Mouse (Mus musculus): ENCODE measurements around the gene Vmn1r82.

GRCm38 (mm10) chr7:12300130-12300529 lies at the start of gene Vmn1r82:
- TF ChIP-seq MAX (IDR thresholded peaks at IDR 0.05; ENCODE audit: low read depth) (no peak), MYOG (IDR thresholded peaks at IDR 0.05; ENCODE audit: control insufficient read depth in 1 of 3, insufficient read depth in 1 of 3, insufficient read length in 2 of 3, low read depth in 2 of 3) (no peak), POLR2A (IDR thresholded peaks at IDR 0.05; ENCODE audit: insufficient read length, low read depth) (no peak), TCF12 (IDR thresholded peaks at IDR 0.05; ENCODE audit: insufficient read depth, poor library complexity, severe bottlenecking) (no peak)
